Mouse (Mus musculus): ENCODE measurements around the gene Gch1.

The Gch1 gene

DNA sequence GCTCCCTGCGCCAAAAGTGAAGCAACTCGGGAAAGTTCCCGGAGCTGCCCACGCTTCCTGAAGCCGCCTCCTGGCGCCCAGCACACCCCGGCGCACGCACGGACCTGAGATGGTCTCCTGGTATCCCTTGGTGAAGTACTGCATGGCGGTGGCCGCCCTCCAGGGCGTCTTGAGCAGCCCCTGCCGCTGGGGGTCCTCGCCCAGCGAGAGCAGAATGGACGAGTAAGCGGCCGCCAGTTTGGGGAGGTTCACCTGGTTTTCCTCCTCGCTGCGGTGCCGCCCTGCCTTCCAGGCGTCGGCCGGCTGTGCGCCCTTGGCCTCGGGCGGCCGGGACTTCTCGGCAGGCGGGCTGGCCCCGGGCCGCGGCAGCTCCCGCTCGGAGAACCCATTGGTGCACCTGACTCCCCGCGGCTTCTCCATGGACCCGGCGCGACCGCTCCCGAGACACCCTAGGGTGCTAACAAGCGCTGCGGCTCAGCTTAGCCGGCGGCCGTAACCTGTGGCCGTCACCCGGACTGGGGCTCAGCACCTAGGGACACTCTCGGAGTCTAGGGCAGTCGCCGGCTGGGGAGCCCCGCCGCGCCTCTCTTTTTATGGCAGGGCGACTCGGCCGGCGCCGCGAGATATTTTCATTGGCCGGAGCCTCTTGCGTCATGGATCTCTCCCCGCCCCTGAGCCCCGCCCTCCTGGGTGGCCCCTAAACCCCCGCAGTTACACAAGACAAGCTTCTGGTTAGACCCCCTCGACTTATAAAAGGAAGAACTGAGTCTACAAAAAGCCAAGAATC, at the start of gene Gch1:
Gene Gch1 (minus strand): TSS at position 566 of the 787 bp plus-strand sequence.
- peak; percentile 78 for DNase-seq (ENCODE audit: low spot score)

DNA sequence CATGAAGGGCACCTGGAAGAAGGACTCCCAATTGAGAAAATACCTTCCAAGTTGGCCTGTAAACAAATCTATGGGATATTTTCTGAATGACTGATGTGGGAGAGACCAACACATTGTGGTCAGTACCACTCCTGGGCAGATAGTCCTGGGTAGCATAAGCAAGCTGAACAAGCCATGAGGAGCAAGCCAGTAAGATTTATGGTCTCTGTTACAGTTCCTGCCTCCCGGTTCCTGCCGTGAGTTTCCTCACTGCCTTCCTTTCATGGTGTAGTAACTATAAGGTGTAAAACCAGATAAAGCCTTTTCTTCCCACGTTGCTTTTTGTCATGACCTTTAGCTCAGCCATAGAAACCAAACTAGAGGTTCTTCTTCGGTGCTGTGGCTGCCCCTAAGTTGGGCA, 48.1 kb upstream of the Gch1 start:
- DNase-seq (ENCODE audit: low spot score), result no peak

- DNase-seq (ENCODE audit: low spot score), result no peak
Measured at GRCm38 (mm10) chr14:47236491-47236890, 47.3 kb upstream of the Gch1 start.

DNA sequence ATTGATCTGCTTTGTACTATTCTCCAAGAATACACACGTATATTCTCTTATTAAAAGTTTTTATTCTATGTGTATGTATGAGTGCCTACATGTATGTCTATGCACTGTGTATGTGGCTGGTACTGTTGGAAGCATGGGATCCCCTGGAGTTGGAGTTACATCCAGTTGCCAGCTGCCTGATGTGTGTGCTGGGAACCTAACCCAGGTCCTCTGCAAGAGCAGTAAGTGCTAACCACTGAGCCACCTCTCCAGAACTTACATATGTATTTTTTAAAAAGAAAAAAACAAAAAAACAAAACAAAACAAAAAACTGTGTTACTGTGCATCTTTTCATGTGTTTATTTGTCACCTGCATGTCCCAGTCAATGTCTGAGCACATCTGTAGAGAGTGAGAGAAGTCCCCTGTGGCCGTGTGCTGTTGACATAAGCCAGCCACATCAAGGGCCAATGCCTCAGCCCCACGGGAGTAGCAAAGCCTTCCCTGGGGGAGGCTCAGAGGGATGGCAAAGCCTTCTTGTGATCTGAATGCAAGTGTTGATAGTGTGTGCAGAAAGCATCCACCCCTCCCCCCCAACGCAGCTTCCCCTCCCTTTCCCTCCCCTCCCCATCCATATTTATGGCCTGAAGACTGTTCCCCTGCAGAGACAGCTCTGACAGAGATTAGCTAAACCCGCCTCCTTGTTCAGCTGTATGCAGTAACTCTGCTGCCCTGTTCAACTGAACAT, 45.5 kb upstream of the Gch1 start:
- DNase-seq (ENCODE audit: low spot score), result no peak

DNA sequence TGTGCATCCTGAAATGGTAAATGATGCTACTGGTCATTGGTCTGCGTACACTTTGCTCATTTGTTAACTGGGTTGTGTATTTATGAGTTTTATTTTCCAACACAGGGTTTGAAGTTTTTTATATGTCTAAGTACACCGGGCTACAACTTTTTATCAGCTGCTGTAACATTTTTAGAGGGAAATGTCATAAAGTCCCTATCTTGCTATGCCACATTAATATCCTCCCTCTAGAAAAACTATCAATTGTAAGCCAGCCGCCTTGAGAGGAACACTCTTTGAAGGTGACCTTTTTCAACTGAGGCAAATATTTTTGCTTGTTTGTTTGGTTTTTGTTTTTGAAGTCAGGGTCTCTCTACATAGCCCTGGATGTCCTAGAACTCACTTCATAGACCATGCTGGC, 44.8 kb upstream of the Gch1 start:
- no peak for DNase-seq (ENCODE audit: low spot score)

- DNase-seq (ENCODE audit: low spot score), result no peak
Measured at GRCm38 (mm10) chr14:47233602-47234001, 44.4 kb upstream of the Gch1 start.

GRCm38 (mm10) chr14:47229796-47230376, 40.7 kb upstream of the Gch1 start:
- DNase-seq (ENCODE audit: low spot score), result no peak

GRCm38 (mm10) chr14:47225931-47226330, 36.7 kb upstream of the Gch1 start:
- DNase-seq (ENCODE audit: low spot score), result no peak

DNA sequence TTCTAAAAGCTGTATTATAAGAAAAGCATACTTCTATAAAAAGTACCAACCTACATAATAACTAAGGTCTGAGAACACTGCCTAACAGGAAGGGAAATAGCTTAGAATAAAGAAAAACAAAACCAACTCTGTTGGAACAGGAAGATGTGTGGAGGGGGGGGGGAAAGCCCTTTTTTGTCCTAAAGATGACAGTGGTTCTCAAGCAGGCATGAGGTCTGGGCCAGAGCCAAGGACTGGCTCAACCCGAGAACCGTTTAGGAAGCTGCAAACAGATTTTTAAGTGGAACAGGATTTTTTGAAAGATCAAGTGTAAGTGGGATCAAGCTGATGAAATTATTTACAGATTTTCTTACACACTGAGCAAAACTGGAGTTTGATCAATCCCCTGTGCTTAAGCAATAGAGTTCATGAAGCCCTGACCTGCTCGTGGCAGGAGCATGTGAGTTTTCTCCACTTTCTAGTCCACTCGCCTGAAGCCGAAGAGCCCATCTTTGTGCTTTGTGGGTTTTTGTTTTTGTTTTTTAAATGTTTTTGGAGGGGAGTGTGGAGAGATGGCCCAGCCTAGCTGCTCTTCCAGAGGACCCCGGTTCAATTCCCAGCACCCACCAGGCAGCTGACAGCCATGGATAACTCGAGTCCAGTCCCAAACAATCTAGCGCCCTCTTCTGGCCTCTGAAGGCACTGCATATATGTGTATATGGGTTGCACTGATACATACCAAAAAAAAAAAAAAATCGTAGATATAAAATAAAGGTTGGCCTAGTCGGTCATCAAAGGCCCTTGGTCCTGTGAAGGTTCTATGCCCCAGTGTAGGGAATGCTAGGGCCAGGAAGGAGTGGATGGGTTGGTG, 35.5 kb upstream of the Gch1 start:
- DNase-seq (ENCODE audit: low spot score), result no peak

- no peak for DNase-seq (ENCODE audit: low spot score)
Measured at GRCm38 (mm10) chr14:47222631-47223450, 33.6 kb upstream of the Gch1 start.

DNA sequence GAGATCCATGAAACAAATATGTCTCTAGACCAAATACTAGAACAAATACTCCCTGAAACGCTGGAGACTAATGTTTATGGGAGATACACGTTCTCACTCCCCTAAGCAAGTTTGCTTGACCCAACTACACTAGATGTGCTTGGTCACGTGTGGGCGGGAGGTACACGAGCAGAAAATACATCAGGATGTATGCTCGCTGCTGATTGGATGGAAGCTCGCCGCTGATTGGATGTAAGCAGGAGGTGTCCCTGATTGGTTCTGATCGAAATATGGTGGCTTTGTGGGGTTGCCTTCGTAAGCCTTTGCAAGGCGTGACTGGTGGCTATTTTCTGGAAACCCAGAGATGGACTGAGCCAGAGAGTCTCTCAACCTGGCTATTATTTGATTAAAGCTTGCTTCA, 32.4 kb upstream of the Gch1 start:
- DNase-seq (ENCODE audit: low spot score), result no peak

GRCm38 (mm10) chr14:47220231-47221025, 31.2 kb upstream of the Gch1 start:
- no peak for DNase-seq (ENCODE audit: low spot score)

- DNase-seq (ENCODE audit: low spot score), result no peak
Measured at GRCm38 (mm10) chr14:47218766-47219606, 29.8 kb upstream of the Gch1 start.

GRCm38 (mm10) chr14:47216541-47216940, 27.3 kb upstream of the Gch1 start:
- DNase-seq (ENCODE audit: low spot score), result no peak

DNA sequence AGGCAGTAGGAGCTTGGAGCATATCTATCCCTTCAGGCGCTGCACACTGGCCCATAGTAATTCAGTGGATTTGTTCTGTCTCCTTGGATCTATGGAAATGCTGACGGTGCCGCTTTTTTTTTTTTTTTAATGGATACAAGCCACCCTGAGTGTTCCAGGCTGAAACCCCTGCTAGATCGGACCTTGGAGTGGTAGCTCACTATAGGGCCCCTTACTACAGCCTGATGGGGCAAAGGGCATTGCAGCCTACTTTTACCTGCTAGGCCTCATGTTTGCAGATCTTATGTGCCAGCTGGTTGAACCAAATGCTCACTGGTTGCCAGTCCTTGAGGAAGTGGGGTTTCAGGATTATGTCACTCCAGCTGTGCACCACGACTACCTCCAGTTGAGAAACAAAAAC, 25.2 kb upstream of the Gch1 start:
- DNase-seq (ENCODE audit: low spot score), result no peak

- no peak for DNase-seq (ENCODE audit: low spot score)
Measured at GRCm38 (mm10) chr14:47213305-47213704, 24.1 kb upstream of the Gch1 start.

DNA sequence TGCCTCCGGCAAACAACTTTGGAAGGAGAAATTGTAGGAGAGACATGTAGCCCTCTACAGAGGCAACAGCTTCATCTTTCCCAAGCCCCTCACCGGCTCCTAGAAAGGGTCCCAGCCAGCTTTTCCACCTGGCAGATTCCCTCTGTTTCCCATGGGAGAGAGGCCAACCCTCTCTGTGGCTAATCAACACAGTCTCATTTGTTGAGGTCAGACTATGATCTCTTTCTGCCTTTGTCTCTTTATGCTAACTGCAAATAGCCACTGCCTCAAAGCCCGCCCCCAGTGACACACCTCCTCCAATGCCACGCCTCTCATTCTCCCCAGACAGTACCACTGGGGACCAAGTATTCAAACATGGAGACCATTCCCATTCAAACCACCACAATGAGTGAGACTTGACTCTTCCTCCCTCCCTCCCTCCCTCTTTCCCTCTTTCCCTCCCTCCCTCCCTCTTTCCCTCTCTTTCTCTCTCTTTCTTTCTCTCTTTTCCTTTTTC, 20.5 kb upstream of the Gch1 start:
- DNase-seq (ENCODE audit: low spot score), result no peak

GRCm38 (mm10) chr14:47208564-47209493, 19.6 kb upstream of the Gch1 start:
- DNase-seq (ENCODE audit: low spot score), result no peak

Measured in MN1 (cell line).